Mouse (Mus musculus): Measurements from ENCODE around the gene Vmn1r125. TPM values are rescaled to one million over a fixed set of nuclear protein-coding genes. Genes with fewer than 3 reads are reported as not detected.
"Not testable (repeated sequence)": the region's sequence is repeated elsewhere in the genome, so short reads cannot be mapped to it uniquely, and the experiment has no call there.

Gene Vmn1r125
- total RNA-seq (2021) = not detected
- long read RNA-seq, experiment 1 = 0 reads
- long read RNA-seq, experiment 2 = 0 reads

GRCm38 (mm10) chr7:21271879-21272278 is at the start of gene Vmn1r125:
Gene Vmn1r125 (plus strand): TSS chr7:21272179.
- DNase-seq = not testable (repeated sequence)

- not testable (repeated sequence) for DNase-seq
Observed at GRCm38 (mm10) chr7:21260517-21260916, 11.5 kb upstream of the Vmn1r125 start, which contains the start of gene Vmn1r124. Gene Vmn1r124 (minus strand): TSS chr7:21260617.

GRCm38 (mm10) chr7:21301367-21301766 is 29.4 kb downstream of the Vmn1r125 start, which contains the start of gene Vmn1r126:
Gene Vmn1r126 (minus strand): TSS chr7:21301467.
- DNase-seq = not testable (repeated sequence)

GRCm38 (mm10) chr7:21319761-21320160 is 47.8 kb downstream of the Vmn1r125 start, which contains the start of gene Vmn1r127:
Gene Vmn1r127 (minus strand): TSS chr7:21319861.
- not testable (repeated sequence) for DNase-seq

Other genes with a start within 250 kb of the Vmn1r125 start
- gene Vmn1r120, start 218.4 kb upstream of the Vmn1r125 start, total RNA-seq (2021) = not detected
- not detected for gene Vmn1r121, start 173.7 kb upstream of the Vmn1r125 start, total RNA-seq (2021)
- gene Vmn1r122, start 138.1 kb upstream of the Vmn1r125 start, total RNA-seq (2021) = not detected
- gene Vmn1r123, start 110.0 kb upstream of the Vmn1r125 start, total RNA-seq (2021) = not detected
- gene Gm5157, start 81.8 kb upstream of the Vmn1r125 start, total RNA-seq (2021) = not detected
- gene Vmn1r124, start 11.6 kb upstream of the Vmn1r125 start, total RNA-seq (2021) = not detected
- gene Vmn1r126, start 29.3 kb downstream of the Vmn1r125 start, total RNA-seq (2021) = not detected
- not detected for gene Vmn1r127, start 47.7 kb downstream of the Vmn1r125 start, total RNA-seq (2021)
- gene Vmn1r128, start 77.2 kb downstream of the Vmn1r125 start, total RNA-seq (2021) = not detected
- gene Vmn1r129, start 89.1 kb downstream of the Vmn1r125 start, total RNA-seq (2021) = not detected
- not detected for gene Gm6882, start 160.6 kb downstream of the Vmn1r125 start, total RNA-seq (2021)
- not detected for gene Vmn1r130, start 239.6 kb downstream of the Vmn1r125 start, total RNA-seq (2021)